Mouse (Mus musculus) myocyte (in vitro differentiated cells): ENCODE measurements around the gene Cfap61.

Source experiments
- MYOG ChIP-seq, 3 experiments: IDR thresholded peaks; one replicate each; pipeline ENCODE4 v1.6.1; 2011; ENCODE audit warnings: control low read depth in 2 of 3, low read depth in 2 of 3, mild to moderate bottlenecking in 2 of 3; ENCODE audit not compliant: insufficient read length in 2 of 3, control insufficient read depth in 1 of 3, insufficient read depth in 1 of 3
- POLR2A ChIP-seq: IDR thresholded peaks from one replicate; pipeline ENCODE4 v1.6.1; 2011; ENCODE audit warnings: low read depth, mild to moderate bottlenecking, control low read depth, moderate library complexity; ENCODE audit not compliant: insufficient read length
- USF1 ChIP-seq: IDR thresholded peaks from one replicate; pipeline ENCODE4 v1.6.1; 2011; ENCODE audit warnings: low read depth, mild to moderate bottlenecking, control low read depth, moderate library complexity

GRCm38 (mm10) chr2:146107980-146108379 is 173.4 kb downstream of the Cfap61 start:
- TF ChIP-seq USF1 (no peak), POLR2A (no peak), MYOG (IDR thresholded peaks at IDR 0.05; ENCODE audit: control insufficient read depth in 1 of 3, insufficient read depth in 1 of 3, insufficient read length in 2 of 3, low read depth in 2 of 3) (no peak)
